Mouse (Mus musculus) ZHBTc4 (cell line): Measurements from ENCODE around the gene Eif5.

Experiments
- DNase-seq: peaks from one replicate; pipeline ENCODE4 v3.0.0-alpha.2; 2011; ENCODE audit warnings: low read depth, low spot score

Gene Eif5

GRCm38 (mm10) chr12:111563076-111563629 is 25.3 kb downstream of the Eif5 start:
- DNase-seq, result peak; percentile 71

GRCm38 (mm10) chr12:111565363-111565762 is 27.5 kb downstream of the Eif5 start:
- no peak for DNase-seq

- DNase-seq, result peak; percentile 70
Observed at GRCm38 (mm10) chr12:111568836-111569235, 31.0 kb downstream of the Eif5 start.

GRCm38 (mm10) chr12:111572406-111572805 is 34.6 kb downstream of the Eif5 start:
- DNase-seq, result no peak

- DNase-seq, result no peak
Observed at GRCm38 (mm10) chr12:111573315-111573714, 35.5 kb downstream of the Eif5 start.

GRCm38 (mm10) chr12:111574074-111574886 is 36.5 kb downstream of the Eif5 start, which contains the start of gene Mark3:
Mark3 (plus strand) TSS chr12:111574523.
- peak; percentile 98 for DNase-seq

GRCm38 (mm10) chr12:111574887-111575838 is 37.3 kb downstream of the Eif5 start:
- DNase-seq, result peak; percentile 53

- DNase-seq, result no peak
Observed at GRCm38 (mm10) chr12:111583058-111583457, 45.2 kb downstream of the Eif5 start.

- DNase-seq, result no peak
Observed at GRCm38 (mm10) chr12:111584401-111584800, 46.6 kb downstream of the Eif5 start.

GRCm38 (mm10) chr12:111587252-111587651 is 49.4 kb downstream of the Eif5 start:
- DNase-seq, result no peak

- DNase-seq, result no peak
Observed at GRCm38 (mm10) chr12:111592407-111593021, 54.7 kb downstream of the Eif5 start.

GRCm38 (mm10) chr12:111593775-111594174 is 56.0 kb downstream of the Eif5 start:
- no peak for DNase-seq
